Mouse (Mus musculus): ENCODE measurements around the gene Ank3. TPM values are rescaled to one million over a fixed set of nuclear protein-coding genes. Genes with fewer than 3 reads are reported as not detected.

Ank3 gene
- total and polyA plus RNA-seq, 2 experiments from 2014 or later: 23.4 to 64.7 TPM

- no peaks in the 10 kb centered on the region for H3K9me3 ChIP-seq (replicated peaks; ENCODE audit: control insufficient read depth, low read length)
- H3K9ac ChIP-seq (replicated peaks; ENCODE audit: low read depth, low read length): no peak overlapping the region
- ATAC-seq (ENCODE audit: insufficient read depth, low read depth) (no peak), DNase-seq (ENCODE audit: low spot score) (no peak)
- peaks cover 8% of the 10 kb centered on the region; the same call in 1 of the 2 replicates for H3K4me1 ChIP-seq (ENCODE audit: control insufficient read depth, insufficient read depth)
- H3K4me2 ChIP-seq (ENCODE audit: low read depth, low read length): no peak overlapping the region
- H3K27ac ChIP-seq (ENCODE audit: low read depth): no peak overlapping the region
- WGBS: 70% methylated on average over 3 of the region's 3 CpGs
- H3K4me3 ChIP-seq (ENCODE audit: low read depth, low read length): no peak overlapping the region
- no peaks in the 10 kb centered on the region for H3K27me3 ChIP-seq (ENCODE audit: control insufficient read depth, insufficient read depth, low read length)
- H3K36me3 ChIP-seq (replicated peaks; ENCODE audit: control insufficient read depth, insufficient read depth, low read length): no peaks in the 10 kb centered on the region
- TF ChIP-seq CTCF (IDR thresholded peaks at IDR 0.05; ENCODE audit: low read depth): no peak
- TF ChIP-seq EP300 (IDR thresholded peaks at IDR 0.05; ENCODE audit: low read depth): no peak
Observed at GRCm38 (mm10) chr10:69548771-69549170, 150.2 kb downstream of the Ank3 start.

GRCm38 (mm10) chr10:69549221-69549620, 150.6 kb downstream of the Ank3 start:
- H3K4me2 ChIP-seq (ENCODE audit: low read depth, low read length): no peak overlapping the region
- no peak for TF ChIP-seq EP300 (IDR thresholded peaks at IDR 0.05; ENCODE audit: low read depth)
- no peak for TF ChIP-seq CTCF (IDR thresholded peaks at IDR 0.05; ENCODE audit: low read depth)
- H3K36me3 ChIP-seq (replicated peaks; ENCODE audit: control insufficient read depth, insufficient read depth, low read length): no peaks in the 10 kb centered on the region
- WGBS: 86% methylated on average over 4 of the region's 4 CpGs
- no peak for DNase-seq (ENCODE audit: low spot score)
- H3K9me3 ChIP-seq (replicated peaks; ENCODE audit: control insufficient read depth, low read length): no peaks in the 10 kb centered on the region
- ATAC-seq (ENCODE audit: insufficient read depth, low read depth): no peak
- no peak overlapping the region for H3K27ac ChIP-seq (ENCODE audit: low read depth)
- peaks cover 8% of the 10 kb centered on the region; the same call in 1 of the 2 replicates for H3K4me1 ChIP-seq (ENCODE audit: control insufficient read depth, insufficient read depth)
- no peak overlapping the region for H3K4me3 ChIP-seq (ENCODE audit: low read depth, low read length)
- H3K27me3 ChIP-seq (ENCODE audit: control insufficient read depth, insufficient read depth, low read length): no peaks in the 10 kb centered on the region
- H3K9ac ChIP-seq (replicated peaks; ENCODE audit: low read depth, low read length): no peak overlapping the region

GRCm38 (mm10) chr10:69550824-69551223, 152.3 kb downstream of the Ank3 start:
- TF ChIP-seq EP300 (IDR thresholded peaks at IDR 0.05; ENCODE audit: low read depth): no peak
- no peak for TF ChIP-seq CTCF (IDR thresholded peaks at IDR 0.05; ENCODE audit: low read depth)
- Histone ChIP-seq H3K36me3 (replicated peaks; ENCODE audit: control insufficient read depth, insufficient read depth, low read length) (no peaks in the 10 kb centered on the region), H3K4me3 (ENCODE audit: low read depth, low read length) (no peak overlapping the region), H3K9me3 (replicated peaks; ENCODE audit: control insufficient read depth, low read length) (no peaks in the 10 kb centered on the region), H3K4me2 (ENCODE audit: low read depth, low read length) (no peak overlapping the region), H3K27me3 (ENCODE audit: control insufficient read depth, insufficient read depth, low read length) (no peaks in the 10 kb centered on the region), H3K27ac (ENCODE audit: low read depth) (no peak overlapping the region), H3K4me1 (ENCODE audit: control insufficient read depth, insufficient read depth) (0 out of 2 replicates have a peak, but pooled peaks cover under 1% of the 10 kb centered on the region), H3K9ac (replicated peaks; ENCODE audit: low read depth, low read length) (no peak overlapping the region)
- 29% methylated on average over 4 of the region's 4 CpGs for WGBS
- DNase-seq (ENCODE audit: low spot score): no peak
- no peak for ATAC-seq (ENCODE audit: insufficient read depth, low read depth)

- H3K27me3 ChIP-seq (ENCODE audit: control insufficient read depth, insufficient read depth, low read length): no peaks in the 10 kb centered on the region
- no peak overlapping the region for H3K4me3 ChIP-seq (ENCODE audit: low read depth, low read length)
- no peaks in the 10 kb centered on the region for H3K36me3 ChIP-seq (replicated peaks; ENCODE audit: control insufficient read depth, insufficient read depth, low read length)
- no peaks in the 10 kb centered on the region for H3K9me3 ChIP-seq (replicated peaks; ENCODE audit: control insufficient read depth, low read length)
- 11% methylated on average over 1 of the region's 1 CpGs for WGBS
- H3K4me1 ChIP-seq (ENCODE audit: control insufficient read depth, insufficient read depth): no peaks in the 10 kb centered on the region
- no peak overlapping the region for H3K4me2 ChIP-seq (ENCODE audit: low read depth, low read length)
- ATAC-seq (ENCODE audit: insufficient read depth, low read depth) (no peak), DNase-seq (ENCODE audit: low spot score) (no peak)
- H3K9ac ChIP-seq (replicated peaks; ENCODE audit: low read depth, low read length): no peak overlapping the region
- TF ChIP-seq CTCF (IDR thresholded peaks at IDR 0.05; ENCODE audit: low read depth): no peak
- TF ChIP-seq EP300 (IDR thresholded peaks at IDR 0.05; ENCODE audit: low read depth): no peak
- no peak overlapping the region for H3K27ac ChIP-seq (ENCODE audit: low read depth)
Observed at GRCm38 (mm10) chr10:69553091-69553490, 154.5 kb downstream of the Ank3 start.

- 97% methylated on average over 4 of the region's 4 CpGs for WGBS
- DNase-seq (ENCODE audit: low spot score) (no peak), ATAC-seq (ENCODE audit: insufficient read depth, low read depth) (no peak)
- no peaks in the 10 kb centered on the region for H3K4me1 ChIP-seq (ENCODE audit: control insufficient read depth, insufficient read depth)
- no peak overlapping the region for H3K9ac ChIP-seq (replicated peaks; ENCODE audit: low read depth, low read length)
- no peaks in the 10 kb centered on the region for H3K9me3 ChIP-seq (replicated peaks; ENCODE audit: control insufficient read depth, low read length)
- no peak overlapping the region for H3K27ac ChIP-seq (ENCODE audit: low read depth)
- no peaks in the 10 kb centered on the region for H3K36me3 ChIP-seq (replicated peaks; ENCODE audit: control insufficient read depth, insufficient read depth, low read length)
- TF ChIP-seq CTCF (IDR thresholded peaks at IDR 0.05; ENCODE audit: low read depth) (no peak), EP300 (IDR thresholded peaks at IDR 0.05; ENCODE audit: low read depth) (no peak)
- no peak overlapping the region for H3K4me2 ChIP-seq (ENCODE audit: low read depth, low read length)
- no peak overlapping the region for H3K4me3 ChIP-seq (ENCODE audit: low read depth, low read length)
- no peaks in the 10 kb centered on the region for H3K27me3 ChIP-seq (ENCODE audit: control insufficient read depth, insufficient read depth, low read length)
Observed at GRCm38 (mm10) chr10:69555592-69555991, 157.0 kb downstream of the Ank3 start.

- no peaks in the 10 kb centered on the region for H3K9me3 ChIP-seq (replicated peaks; ENCODE audit: control insufficient read depth, low read length)
- no peaks in the 10 kb centered on the region for H3K27me3 ChIP-seq (ENCODE audit: control insufficient read depth, insufficient read depth, low read length)
- no peaks in the 10 kb centered on the region for H3K36me3 ChIP-seq (replicated peaks; ENCODE audit: control insufficient read depth, insufficient read depth, low read length)
- H3K27ac ChIP-seq (ENCODE audit: low read depth): no peak overlapping the region
- no peak for ATAC-seq (ENCODE audit: insufficient read depth, low read depth)
- no peak for DNase-seq (ENCODE audit: low spot score)
- peak; percentile 52 for TF ChIP-seq CTCF (IDR thresholded peaks at IDR 0.05; ENCODE audit: low read depth)
- TF ChIP-seq EP300 (IDR thresholded peaks at IDR 0.05; ENCODE audit: low read depth): no peak
- WGBS: 22% methylated on average over 13 of the region's 13 CpGs
- H3K4me1 ChIP-seq (ENCODE audit: control insufficient read depth, insufficient read depth): no peaks in the 10 kb centered on the region
- no peak overlapping the region for H3K4me3 ChIP-seq (ENCODE audit: low read depth, low read length)
- no peak overlapping the region for H3K9ac ChIP-seq (replicated peaks; ENCODE audit: low read depth, low read length)
- H3K4me2 ChIP-seq (ENCODE audit: low read depth, low read length): no peak overlapping the region
Observed at GRCm38 (mm10) chr10:69556278-69556677, 157.7 kb downstream of the Ank3 start.
